19 mouse cellular contexts compared by ENCODE assay signal in the genomic region with DNA sequence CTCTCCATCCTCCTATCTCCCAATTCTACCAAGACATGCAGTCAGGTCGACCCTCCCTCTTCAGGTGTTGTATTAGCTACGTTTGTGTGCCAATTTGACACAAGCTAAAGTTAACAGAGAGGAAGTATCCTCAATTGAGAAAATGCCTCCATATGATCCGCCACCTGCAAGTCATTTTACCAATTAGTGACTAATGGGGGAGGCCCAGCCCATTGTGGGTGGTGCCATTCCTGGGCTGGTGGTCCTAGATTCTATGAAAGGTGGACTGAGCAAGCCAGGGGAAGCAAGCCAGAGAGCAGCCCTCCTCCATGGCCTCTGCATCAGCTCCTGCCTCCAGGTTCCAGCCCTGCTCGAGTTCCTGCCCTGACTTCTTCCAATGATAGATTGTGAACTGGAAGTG.
DNase-seq lines count a peak whose midpoint lies in the region; ATAC-seq and TF ChIP-seq lines count a peak whose summit lies in the region.
"Had no signal": no experiment of that assay in that cellular context is flagged by ENCODE, and none has a peak within 500 bp of the region (broad histone marks: within the 10 kb centered on the region; RNA-seq: fewer than 3 reads in every experiment).

No protein-coding gene starts in this region.

- H3K4me3 ChIP-seq in cerebellum, adult 2 months (replicated peaks; ENCODE audit: insufficient read depth, low read depth, low read length): no peak overlapping the region
- no peak overlapping the region for H3K4me3 ChIP-seq in forebrain, embryonic 14.5 days (ENCODE audit: low read depth, low read length)
- H3K4me3 ChIP-seq in forebrain, embryonic 11.5 days (ENCODE audit: low read depth, low read length): no peak overlapping the region
- peak overlapping the region; percentile 51 for H3K4me3 ChIP-seq in megakaryocyte, embryonic 14.5 days (replicated peaks)
- H3K4me3 ChIP-seq: embryonic facial prominence, embryonic 13.5 days; heart, embryonic 12.5 days; hindbrain, embryonic 12.5 days; intestine, embryonic 15.5 days had no signal

- no peak for ATAC-seq in forebrain, embryonic 14.5 days
- no peak; the same call in 1 of the 2 replicates for ATAC-seq in forebrain, embryonic 11.5 days (replicated peaks; ENCODE audit: low FRiP score)
- no peak for ATAC-seq in megakaryocyte, adult 5-6 weeks (ENCODE audit: poor library complexity, severe bottlenecking)
- ATAC-seq: CD4-positive, CD25-positive, alpha-beta regulatory T cell, adult 4 months; intestine, embryonic 15.5 days had no signal

- no peak for TF ChIP-seq POLR2A in cerebellum, adult 2 months (IDR thresholded peaks at IDR 0.05; ENCODE audit: borderline replicate concordance, insufficient read depth, low read length)

- no peak for TF ChIP-seq CTCF in cerebellum, adult 2 months (IDR thresholded peaks at IDR 0.05; ENCODE audit: borderline replicate concordance, insufficient read depth, low read depth, low read length)

- no peaks in the 10 kb centered on the region; the same call in 1 of the 2 replicates for H3K9me3 ChIP-seq in forebrain, embryonic 14.5 days (replicated peaks; ENCODE audit: control insufficient read depth, low read length)
- H3K9me3 ChIP-seq in forebrain, embryonic 11.5 days (ENCODE audit: control insufficient read depth, low read length): no peaks in the 10 kb centered on the region
- peaks cover 3% of the 10 kb centered on the region for H3K9me3 ChIP-seq in megakaryocyte, embryonic 14.5 days
- H3K9me3 ChIP-seq: embryonic facial prominence, embryonic 13.5 days; intestine, embryonic 15.5 days had no signal

- H3K27ac ChIP-seq in cerebellum, adult 2 months (ENCODE audit: insufficient read depth, low read length): 0 out of 2 replicates have a peak overlapping the region, but pooled peaks have one; percentile 16
- H3K27ac ChIP-seq in forebrain, embryonic 14.5 days (ENCODE audit: low read depth, low read length): peak overlapping the region; percentile 57; the same call in 1 of the 2 replicates
- H3K27ac ChIP-seq in forebrain, embryonic 11.5 days (ENCODE audit: low read depth, low read length): no peak overlapping the region
- H3K27ac ChIP-seq: hindbrain, embryonic 12.5 days; intestine, embryonic 15.5 days had no signal

- H3K4me1 ChIP-seq in cerebellum, adult 2 months (ENCODE audit: control insufficient read depth, insufficient read depth, low read length): peaks cover 9% of the 10 kb centered on the region; the same call in 1 of the 2 replicates
- H3K4me1 ChIP-seq in forebrain, embryonic 14.5 days (ENCODE audit: control insufficient read depth, insufficient read depth, low read length): peaks cover 7% of the 10 kb centered on the region; the same call in 1 of the 2 replicates
- H3K4me1 ChIP-seq in forebrain, embryonic 11.5 days (replicated peaks; ENCODE audit: control insufficient read depth, insufficient read depth, low read length): no peaks in the 10 kb centered on the region; the same call in 1 of the 2 replicates
- H3K4me1 ChIP-seq in megakaryocyte, embryonic 14.5 days: peaks cover 33% of the 10 kb centered on the region

- 75% methylated on average over 4 of the region's 4 CpGs for WGBS in cerebellum, adult 2 months
- WGBS in forebrain, embryonic 14.5 days: 54% methylated on average over 4 of the region's 4 CpGs
- WGBS in forebrain, embryonic 11.5 days: 78% methylated on average over 4 of the region's 4 CpGs

- no peak for DNase-seq in cerebellum, adult 2 months
- DNase-seq in cerebellum, adult 9-10 months: no peak
- DNase-seq in forebrain, embryonic 14.5 days (ENCODE audit: low spot score): no peak
- no peak for DNase-seq in forebrain, embryonic 11.5 days (ENCODE audit: low spot score)
- no peak for DNase-seq in left cerebral cortex, adult 11 months (ENCODE audit: low spot score)
- DNase-seq: adrenal gland, adult 8-10 months; cerebellum, adult 11 months; cerebellum, adult 9-11 months; cerebellum, postnatal 36 days; gastrocnemius, postnatal 10 days; kidney, adult 18-20 months had no signal

- no peak overlapping the region for H3K9ac ChIP-seq in forebrain, embryonic 14.5 days (ENCODE audit: low read length)
- no peak overlapping the region for H3K9ac ChIP-seq in forebrain, embryonic 11.5 days (ENCODE audit: low read length)
- H3K9ac ChIP-seq: embryonic facial prominence, embryonic 13.5 days; heart, embryonic 12.5 days; hindbrain, embryonic 12.5 days; intestine, embryonic 15.5 days had no signal

- no peaks in the 10 kb centered on the region for H3K27me3 ChIP-seq in cerebellum, adult 2 months (ENCODE audit: control insufficient read depth, insufficient read depth, low read length)
- H3K27me3 ChIP-seq in forebrain, embryonic 14.5 days (replicated peaks; ENCODE audit: control insufficient read depth, insufficient read depth, low read length): no peaks in the 10 kb centered on the region
- no peaks in the 10 kb centered on the region for H3K27me3 ChIP-seq in forebrain, embryonic 11.5 days (ENCODE audit: control insufficient read depth, insufficient read depth, low read length)
- no peaks in the 10 kb centered on the region for H3K27me3 ChIP-seq in megakaryocyte, embryonic 14.5 days (replicated peaks)
- H3K27me3 ChIP-seq: embryonic facial prominence, embryonic 13.5 days; heart, embryonic 12.5 days; hindbrain, embryonic 12.5 days; intestine, embryonic 15.5 days had no signal

- no peak overlapping the region for H3K4me2 ChIP-seq in forebrain, embryonic 14.5 days (ENCODE audit: low read length)
- no peak overlapping the region for H3K4me2 ChIP-seq in forebrain, embryonic 11.5 days (ENCODE audit: low read depth, low read length, severe bottlenecking)
- H3K4me2 ChIP-seq: embryonic facial prominence, embryonic 13.5 days; heart, embryonic 12.5 days; hindbrain, embryonic 12.5 days; intestine, embryonic 15.5 days had no signal

- H3K36me3 ChIP-seq in forebrain, embryonic 14.5 days (ENCODE audit: control insufficient read depth, insufficient read depth, low read length): no peaks in the 10 kb centered on the region
- no peaks in the 10 kb centered on the region for H3K36me3 ChIP-seq in forebrain, embryonic 11.5 days (ENCODE audit: control insufficient read depth, insufficient read depth, low read length)
- H3K36me3 ChIP-seq in megakaryocyte, embryonic 14.5 days (replicated peaks; ENCODE audit: low read length): peaks cover 14% of the 10 kb centered on the region
- H3K36me3 ChIP-seq: embryonic facial prominence, embryonic 13.5 days; G1E; heart, embryonic 12.5 days; hindbrain, embryonic 12.5 days; intestine, embryonic 15.5 days had no signal
